Mouse (Mus musculus) hindbrain, embryonic 16.5 days (tissue): ENCODE data around the gene Gm10644. TPM values are rescaled to one million over a fixed set of nuclear protein-coding genes. Genes with fewer than 3 reads are reported as not detected.

ENCODE experiments used
- ATAC-seq: fragments of 200-750 bp; cut with Nextera tagmentation; 2 replicates; pipeline ENCODE4 v1.8.0; 2017; ENCODE audit warnings: moderate TSS enrichment, moderate library complexity
- H3K27ac ChIP-seq: fragments of 300-500 bp; sonication (generic); 2 replicates; pipeline ENCODE4 v1.5.1; 2014; ENCODE audit warnings: low read depth, mild to moderate bottlenecking, control low read depth, low read length, moderate library complexity
- H3K27me3 ChIP-seq: fragments of 300-500 bp; sonication (generic); replicated peaks from 2 replicates; pipeline ENCODE4 v1.6.1; 2014; ENCODE audit warnings: low read length; ENCODE audit not compliant: control insufficient read depth, insufficient read depth
- H3K36me3 ChIP-seq: fragments of 300-500 bp; sonication (generic); 2 replicates; pipeline ENCODE4 v1.6.1; 2014; ENCODE audit warnings: mild to moderate bottlenecking, low read length, moderate library complexity, mixed read lengths; ENCODE audit not compliant: control insufficient read depth, insufficient read depth
- H3K4me1 ChIP-seq: fragments of 300-500 bp; sonication (generic); 2 replicates; pipeline ENCODE4 v1.6.1; 2014; ENCODE audit warnings: low read depth, low read length; ENCODE audit not compliant: control insufficient read depth, insufficient read depth
- H3K4me2 ChIP-seq: fragments of 300-500 bp; sonication (generic); 2 replicates; pipeline ENCODE4 v1.6.1; 2014; ENCODE audit warnings: mild to moderate bottlenecking, low read length, control low read depth, moderate library complexity
- H3K4me3 ChIP-seq: fragments of 300-500 bp; sonication (generic); 2 replicates; pipeline ENCODE4 v1.5.1; 2014; ENCODE audit warnings: mild to moderate bottlenecking, low read length, control low read depth, moderate library complexity
- H3K9ac ChIP-seq: fragments of 300-500 bp; sonication (generic); 2 replicates; pipeline ENCODE4 v1.6.1; 2014; ENCODE audit warnings: low read depth, mild to moderate bottlenecking, control low read depth, low read length, moderate library complexity
- H3K9me3 ChIP-seq: fragments of 300-500 bp; sonication (generic); 2 replicates; pipeline ENCODE4 v1.6.1; 2014; ENCODE audit warnings: mild to moderate bottlenecking, low read length, moderate library complexity; ENCODE audit not compliant: control insufficient read depth
- WGBS: fragments of 180-500 bp; shearing (Covaris S2); extraction: QIAGEN DNeasy Blood & Tissue Kit; methylation state at CpG from one replicate; pipeline ENCODE4 v1.1.7; 2014; 5-methylcytosine and 5-hydroxymethylcytosine counted together
- microRNA-seq: library from miRNA; unstranded; fragments of <30 nt; microRNA quantifications from one replicate; pipeline ENCODE4, GENCODE M21; 2017
- polyA plus RNA-seq: library from polyadenylated mRNA; unstranded; fragments of >200 nt; fragmentation: Nextera tagmentation; extraction: Ambion mirVana; gene quantifications from 2 replicates; pipeline ENCODE4 v1.2.1, GENCODE M21; 2015

Gm10644 gene
- polyA plus RNA-seq, 1 experiment from 2014 or later, result 0.98 TPM

DNA sequence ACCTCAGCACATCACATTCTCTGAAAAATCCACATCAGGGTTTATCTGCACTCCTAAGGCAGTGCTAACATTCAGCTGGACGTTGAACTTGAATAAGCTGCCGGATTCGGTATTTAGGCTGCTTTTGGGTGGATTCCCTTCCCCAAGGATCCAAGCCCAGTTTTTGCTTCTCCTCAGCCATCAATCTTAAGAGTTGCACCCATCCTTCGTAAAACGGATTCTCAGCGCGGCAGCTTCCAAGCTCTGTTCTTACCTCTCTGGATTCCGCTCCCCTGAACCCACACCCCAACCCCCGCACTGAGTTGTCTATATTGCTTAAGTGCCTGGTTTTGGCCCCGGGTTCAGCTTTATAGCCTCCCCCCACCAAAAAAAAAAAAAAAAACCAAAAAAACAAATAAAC lies 56.5 kb downstream of the Gm10644 start:
- Histone ChIP-seq H3K9me3 (no peaks in the 10 kb centered on the region), H3K27me3 (peaks cover 3% of the 10 kb centered on the region), H3K36me3 (no peaks in the 10 kb centered on the region), H3K27ac (peak overlapping the region; percentile 100), H3K9ac (peak overlapping the region; percentile 98), H3K4me2 (peak overlapping the region; percentile 83), H3K4me1 (peaks cover 30% of the 10 kb centered on the region), H3K4me3 (peak overlapping the region; percentile 93)
- 3% methylated on average over 10 of the region's 10 CpGs for WGBS
- no peak for ATAC-seq

DNA sequence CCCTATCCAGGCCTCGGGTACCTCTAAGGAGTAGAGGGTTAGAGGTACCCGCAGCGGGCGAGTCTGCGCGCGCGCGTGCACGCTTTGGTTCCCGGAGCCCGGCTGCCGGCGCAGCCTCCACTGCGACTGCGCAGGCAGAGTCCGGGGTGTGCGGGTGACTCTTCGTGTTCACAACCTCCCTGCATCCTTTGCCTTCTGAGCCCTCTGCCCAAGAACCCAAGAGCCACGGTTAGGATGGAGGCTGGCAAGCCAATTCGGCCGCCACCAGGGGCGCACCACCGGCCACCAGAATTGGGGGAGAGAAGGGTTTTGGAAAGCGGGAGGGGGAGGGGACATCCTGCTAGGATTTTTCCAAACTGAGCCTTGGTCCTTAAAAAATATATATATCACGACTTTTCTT lies 57.8 kb downstream of the Gm10644 start:
- Histone ChIP-seq H3K4me3 (peak overlapping the region; percentile 34), H3K4me2 (peak overlapping the region; percentile 83), H3K27ac (no peak overlapping the region; the same call in 1 of the 2 replicates), H3K9ac (peak overlapping the region; percentile 60), H3K4me1 (peaks cover 18% of the 10 kb centered on the region), H3K9me3 (no peaks in the 10 kb centered on the region), H3K36me3 (no peaks in the 10 kb centered on the region), H3K27me3 (peaks cover 3% of the 10 kb centered on the region)
- no peak for ATAC-seq
- WGBS, result 1% methylated on average over 26 of the region's 26 CpGs

DNA sequence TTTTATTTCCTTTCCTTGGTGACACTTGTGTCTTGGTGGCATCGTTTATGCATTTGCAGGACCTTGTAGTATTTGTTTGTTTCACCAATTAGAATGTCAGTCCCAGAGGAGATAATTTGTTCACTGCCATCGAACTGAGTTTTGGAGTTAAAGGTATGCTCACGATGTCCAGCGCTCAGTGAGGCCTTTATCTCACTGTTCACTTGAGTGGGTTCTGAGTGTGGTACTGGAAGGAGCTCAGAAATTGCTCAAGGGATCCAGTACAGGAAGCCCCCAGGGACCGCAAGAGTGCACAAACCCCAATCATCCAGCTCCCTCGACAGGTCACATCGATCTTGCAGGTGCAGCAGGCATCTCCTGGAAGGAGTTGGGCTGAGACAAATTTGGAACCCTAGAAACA lies 58.5 kb downstream of the Gm10644 start:
- H3K36me3 ChIP-seq, result no peaks in the 10 kb centered on the region
- H3K4me1 ChIP-seq, result peaks cover 14% of the 10 kb centered on the region
- H3K27me3 ChIP-seq, result peaks cover 3% of the 10 kb centered on the region
- H3K27ac ChIP-seq, result no peak overlapping the region
- no peak overlapping the region for H3K4me3 ChIP-seq
- no peaks in the 10 kb centered on the region for H3K9me3 ChIP-seq
- no peak for ATAC-seq
- 87% methylated on average over 7 of the region's 7 CpGs for WGBS
- H3K9ac ChIP-seq, result no peak overlapping the region
- no peak overlapping the region for H3K4me2 ChIP-seq

DNA sequence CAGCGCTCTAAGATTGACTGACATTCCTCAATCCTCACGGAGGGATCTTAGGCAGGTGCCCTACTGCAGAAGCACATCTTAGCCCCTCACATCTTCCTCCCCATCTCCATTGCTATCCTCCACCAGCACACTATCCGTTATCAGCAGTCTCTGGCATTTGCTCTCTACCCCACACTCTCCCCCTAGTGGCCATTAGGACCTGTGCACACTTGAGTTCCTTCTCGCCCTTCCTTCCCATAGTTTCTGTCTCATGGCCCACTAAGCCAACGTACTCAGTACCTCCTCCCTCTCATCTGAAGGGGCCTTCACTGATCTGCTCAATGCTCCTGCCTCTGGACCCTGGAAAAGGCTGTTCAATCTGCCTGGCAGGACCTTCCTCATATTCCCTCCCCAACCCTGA lies 59.1 kb downstream of the Gm10644 start:
- Histone ChIP-seq H3K4me1 (peaks cover 14% of the 10 kb centered on the region), H3K9me3 (no peaks in the 10 kb centered on the region), H3K27me3 (peaks cover 3% of the 10 kb centered on the region), H3K9ac (no peak overlapping the region), H3K36me3 (no peaks in the 10 kb centered on the region), H3K4me2 (no peak overlapping the region), H3K27ac (no peak overlapping the region), H3K4me3 (no peak overlapping the region)
- ATAC-seq, result no peak
- WGBS, result 3% methylated on average over 5 of the region's 5 CpGs

DNA sequence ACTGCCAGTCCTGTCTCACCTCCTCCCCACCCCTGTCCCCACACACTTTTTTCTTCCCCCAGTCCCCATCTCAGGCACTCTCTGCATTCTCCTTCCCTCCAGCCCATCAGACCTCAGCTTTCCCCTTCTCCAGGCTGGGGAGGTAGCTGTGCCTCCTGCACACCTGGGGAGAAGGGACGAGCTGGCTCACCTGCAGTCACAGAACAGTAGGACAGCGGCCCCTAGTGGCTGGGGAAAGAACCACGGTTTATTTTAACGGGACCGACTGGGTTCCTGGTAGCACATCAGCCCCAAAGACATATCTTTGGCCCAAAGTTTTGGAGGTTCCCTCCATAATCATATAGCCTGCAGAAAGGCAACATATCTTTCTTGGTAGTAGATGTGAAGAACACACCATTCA lies 61.1 kb downstream of the Gm10644 start:
- no peak overlapping the region for H3K9ac ChIP-seq
- H3K27me3 ChIP-seq, result peaks cover 3% of the 10 kb centered on the region
- ATAC-seq, result no peak
- no peak overlapping the region for H3K4me3 ChIP-seq
- no peak overlapping the region for H3K4me2 ChIP-seq
- no peaks in the 10 kb centered on the region for H3K9me3 ChIP-seq
- under 1% methylated on average over 5 of the region's 5 CpGs for WGBS
- no peaks in the 10 kb centered on the region for H3K36me3 ChIP-seq
- H3K4me1 ChIP-seq, result peaks cover 14% of the 10 kb centered on the region
- H3K27ac ChIP-seq, result no peak overlapping the region

DNA sequence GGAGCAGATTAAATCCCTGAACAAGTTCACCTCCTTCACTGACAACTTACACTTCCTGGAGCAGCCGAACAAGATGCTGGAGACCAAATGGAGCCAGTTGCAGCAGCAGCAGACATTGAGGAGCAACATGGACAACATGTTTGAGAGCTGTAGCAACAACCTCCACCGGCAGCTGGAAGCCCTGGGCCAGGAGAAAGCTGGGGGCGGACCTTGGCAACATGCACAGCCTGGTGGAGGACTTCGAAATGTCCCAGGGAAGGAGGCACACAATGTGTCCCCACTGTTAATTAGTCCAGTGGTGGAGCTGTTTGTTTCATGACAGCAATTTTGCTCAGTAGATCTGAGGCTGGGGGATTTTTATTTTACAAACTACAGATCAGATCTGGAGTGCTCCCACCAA lies 62.9 kb downstream of the Gm10644 start:
- 61% methylated on average over 4 of the region's 4 CpGs for WGBS
- no peaks in the 10 kb centered on the region for H3K36me3 ChIP-seq
- H3K4me1 ChIP-seq, result peaks cover 1% of the 10 kb centered on the region
- peaks cover 3% of the 10 kb centered on the region for H3K27me3 ChIP-seq
- H3K27ac ChIP-seq, result no peak overlapping the region
- no peak overlapping the region for H3K4me2 ChIP-seq
- no peak overlapping the region for H3K9ac ChIP-seq
- no peak overlapping the region for H3K4me3 ChIP-seq
- H3K9me3 ChIP-seq, result no peaks in the 10 kb centered on the region
- ATAC-seq, result no peak

DNA sequence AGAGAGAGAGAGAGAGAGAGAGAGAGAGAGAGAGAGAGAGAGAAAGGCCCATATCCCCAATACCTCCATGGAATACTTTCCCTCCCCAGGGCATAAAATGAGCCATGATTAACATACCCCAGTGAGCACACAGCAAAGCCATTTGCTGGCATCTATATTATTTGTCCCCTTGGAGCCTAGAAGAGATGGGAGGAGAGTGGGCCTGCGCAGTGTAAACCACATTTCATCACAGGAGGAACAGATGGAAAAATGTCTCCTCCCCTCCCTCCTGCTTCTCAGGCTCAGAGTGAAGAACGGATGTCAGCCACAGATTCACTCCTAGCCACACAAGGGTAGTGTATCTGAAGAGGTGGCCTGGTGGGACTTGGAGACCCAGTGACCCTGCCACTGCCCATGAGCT lies 66.6 kb downstream of the Gm10644 start:
- Histone ChIP-seq H3K9ac (no peak overlapping the region), H3K36me3 (no peaks in the 10 kb centered on the region), H3K4me3 (no peak overlapping the region), H3K27ac (no peak overlapping the region), H3K4me2 (no peak overlapping the region), H3K27me3 (no peaks in the 10 kb centered on the region), H3K9me3 (no peaks in the 10 kb centered on the region), H3K4me1 (no peaks in the 10 kb centered on the region)
- ATAC-seq, result 0 out of 2 replicates have a peak, but pooled peaks have one; percentile 30
- 56% methylated on average over 2 of the region's 2 CpGs for WGBS

Small RNA genes within 50 kb of the gene (microRNA-seq; reads per million reads assigned to microRNA genes)
- gene Gm44330, result not detected
- not detected for gene Gm44450

Other genes with a start within 250 kb of the Gm10644 start
- 92.6 and 97.9 TPM in 2 replicates for gene Ddx39, start 240.0 kb downstream of the Gm10644 start, polyA plus RNA-seq
- 9.9 and 14.6 TPM in 2 replicates for gene Adgre5, start 213.9 kb downstream of the Gm10644 start, polyA plus RNA-seq
- 50.9 and 53.0 TPM in 2 replicates for gene Adgrl1, start 55.1 kb downstream of the Gm10644 start, polyA plus RNA-seq
- 9.8 and 14.6 TPM in 2 replicates for gene Asf1b, start 302 bp upstream of the Gm10644 start, polyA plus RNA-seq
- gene Prkaca, start 17.8 kb upstream of the Gm10644 start, polyA plus RNA-seq, result 202 and 254 TPM in 2 replicates
- 5.9 and 6.2 TPM in 2 replicates for gene Samd1, start 42.5 kb upstream of the Gm10644 start, polyA plus RNA-seq
- gene 1700067K01Rik, start 46.3 kb upstream of the Gm10644 start, polyA plus RNA-seq, result 0.90 and 0.94 TPM in 2 replicates
- 1.1 TPM in 2 replicates for gene 2210011C24Rik, start 57.0 kb upstream of the Gm10644 start, polyA plus RNA-seq
- 9.6 and 11.3 TPM in 2 replicates for gene Palm3, start 66.3 kb upstream of the Gm10644 start, polyA plus RNA-seq
- 0.55 and 0.71 TPM in 2 replicates for gene Il27ra, start 87.4 kb upstream of the Gm10644 start, polyA plus RNA-seq
- gene Rln3, start 89.8 kb upstream of the Gm10644 start, polyA plus RNA-seq, result 1.8 TPM in 2 replicates
- gene Gm10643, start 109.9 kb upstream of the Gm10644 start, polyA plus RNA-seq, result 1.6 and 1.7 TPM in 2 replicates
- 7.9 and 9.0 TPM in 2 replicates for gene Rfx1, start 111.6 kb upstream of the Gm10644 start, polyA plus RNA-seq
- gene Dcaf15, start 149.6 kb upstream of the Gm10644 start, polyA plus RNA-seq, result 21.5 and 22.7 TPM in 2 replicates
- 0.51 and 0.55 TPM in 2 replicates for gene Podnl1, start 170.8 kb upstream of the Gm10644 start, polyA plus RNA-seq
- 53.3 and 54.5 TPM in 2 replicates for gene Cc2d1a, start 192.7 kb upstream of the Gm10644 start, polyA plus RNA-seq
- 2.7 and 2.9 TPM in 2 replicates for gene 4930432K21Rik, start 192.8 kb upstream of the Gm10644 start, polyA plus RNA-seq
- 6.2 and 6.8 TPM in 2 replicates for gene Nanos3, start 230.0 kb upstream of the Gm10644 start, polyA plus RNA-seq